Mouse (Mus musculus) MEL (cell line): ENCODE measurements around the gene Hmox1.

ENCODE experiments used
- CHD2 ChIP-seq: IDR thresholded peaks from 2 replicates; pipeline ENCODE4 v1.6.1; 2011; ENCODE audit warnings: low read length, improper control_type of control experiment
- CTCF ChIP-seq, 3 experiments: IDR thresholded peaks in 2 of 3; conservative IDR thresholded peaks in 1 of 3; 2 replicates each; pipeline ENCODE4 v1.5.1; 2011 to 2012; ENCODE audit warnings: low read length in 3 of 3, low read depth in 2 of 3, mild to moderate bottlenecking in 2 of 3, improper control_type of control experiment in 1 of 3, inconsistent platforms in 1 of 3, mixed read lengths in 1 of 3, moderate library complexity in 1 of 3; ENCODE audit not compliant: control insufficient read depth in 1 of 3, insufficient read depth in 1 of 3, poor library complexity in 1 of 3, severe bottlenecking in 1 of 3
- KAT2A ChIP-seq: conservative IDR thresholded peaks from 2 replicates; pipeline ENCODE4 v1.6.1; 2012; ENCODE audit warnings: low read depth, low read length, improper control_type of control experiment, inconsistent platforms
- MEF2A ChIP-seq: IDR thresholded peaks from 2 replicates; pipeline ENCODE4 v1.6.1; 2014; ENCODE audit warnings: low read depth, mild to moderate bottlenecking, inconsistent platforms, low read length, improper control_type of control experiment; ENCODE audit not compliant: poor library complexity, insufficient replicate concordance, severe bottlenecking; ENCODE audit errors: extremely low read depth
- POLR2A ChIP-seq, 2 experiments: IDR thresholded peaks; 2 replicates each; pipeline ENCODE4 v1.6.1; 2011 to 2012; ENCODE audit warnings: low read length in 2 of 2, mild to moderate bottlenecking in 2 of 2, control low read depth in 1 of 2, improper control_type of control experiment in 1 of 2, low read depth in 1 of 2, moderate library complexity in 1 of 2; ENCODE audit not compliant: control insufficient read depth in 1 of 2, insufficient read depth in 1 of 2, poor library complexity in 1 of 2
- POLR2AphosphoS5 ChIP-seq: IDR thresholded peaks from 2 replicates; pipeline ENCODE4 v1.6.1; 2012; ENCODE audit warnings: low read depth, borderline replicate concordance, mild to moderate bottlenecking, inconsistent platforms, low read length, moderate library complexity, mixed read lengths
- TAL1 ChIP-seq: IDR thresholded peaks from 2 replicates; pipeline ENCODE4 v1.6.1; 2012; ENCODE audit warnings: mild to moderate bottlenecking, inconsistent platforms, low read length, moderate library complexity, mixed read lengths
- TBP ChIP-seq: IDR thresholded peaks from 2 replicates; pipeline ENCODE4 v1.8.0; 2011; ENCODE audit warnings: low read depth, low read length, improper control_type of control experiment
- UBTF ChIP-seq: IDR thresholded peaks from 2 replicates; pipeline ENCODE4 v1.6.1; 2012; ENCODE audit warnings: low read depth, mild to moderate bottlenecking, inconsistent platforms, low read length, improper control_type of control experiment, moderate library complexity, borderline replicate concordance; ENCODE audit not compliant: insufficient read depth
- ZC3H11A ChIP-seq: IDR thresholded peaks from 2 replicates; pipeline ENCODE4 v1.6.1; 2012; ENCODE audit warnings: low read depth, mild to moderate bottlenecking, inconsistent platforms, low read length, improper control_type of control experiment

DNA sequence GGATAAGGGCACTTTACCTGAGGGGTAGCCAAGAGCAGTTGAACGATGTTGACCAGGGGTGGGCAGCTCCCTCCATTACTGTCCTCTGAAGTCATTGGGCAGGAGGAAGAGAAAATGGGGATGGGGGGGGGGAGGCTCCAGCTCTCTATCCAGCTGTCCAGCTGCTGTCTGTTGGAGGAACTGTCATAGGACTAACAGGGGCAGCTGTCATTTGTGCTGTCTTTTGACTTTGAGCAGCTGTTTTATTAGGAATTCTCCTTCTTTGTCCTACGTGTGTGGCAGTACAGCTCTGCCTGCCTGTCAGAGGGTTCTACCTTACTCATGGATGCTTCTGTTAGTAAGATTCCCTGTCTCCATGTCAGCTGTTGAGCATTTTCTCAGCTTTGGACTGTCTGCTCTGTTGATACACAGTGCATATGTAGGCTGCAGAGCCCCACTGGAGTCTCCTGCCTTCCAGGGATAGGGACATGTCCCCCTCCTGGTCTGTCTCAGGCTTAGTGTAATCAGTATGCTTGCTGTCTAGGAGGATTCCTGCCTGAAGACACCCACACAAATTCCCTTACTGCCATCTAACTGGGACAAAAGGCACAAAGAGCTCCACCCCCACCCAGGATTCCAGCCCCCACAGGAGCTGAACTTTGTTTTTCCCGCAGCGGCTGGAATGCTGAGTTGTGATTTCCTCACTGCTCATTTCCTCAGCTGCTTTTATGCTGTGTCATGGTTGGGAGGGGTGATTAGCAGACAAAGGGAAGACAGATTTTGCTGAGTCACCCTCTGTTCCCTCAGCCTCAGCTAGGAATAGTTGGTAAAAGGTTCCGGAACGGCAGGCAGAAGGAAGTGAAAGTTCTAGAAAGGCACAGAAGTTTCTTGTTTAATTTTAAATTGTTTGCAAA lies 4.2 kb upstream of the Hmox1 start:
- TF ChIP-seq CTCF (IDR thresholded peaks at IDR 0.05 in 2 of 3, conservative IDR thresholded peaks at IDR 0.05 in 1 of 3; ENCODE audit: control insufficient read depth in 1 of 3, insufficient read depth in 1 of 3, low read depth in 2 of 3, low read length in 3 of 3, poor library complexity in 1 of 3, severe bottlenecking in 1 of 3) (no peak), TAL1 (no peak), UBTF (no peak), KAT2A (no peak), POLR2AphosphoS5 (no peak), MEF2A (no peak), ZC3H11A (no peak), TBP (peak; percentile 52; the same call in 1 of the 2 replicates), CHD2 (no peak), POLR2A (IDR thresholded peaks at IDR 0.05; ENCODE audit: control insufficient read depth in 1 of 2, insufficient read depth in 1 of 2, low read depth in 1 of 2, low read length in 2 of 2, poor library complexity in 1 of 2) (no peak)
